Mouse (Mus musculus) heart, adult 2 months (tissue): ENCODE results near the gene Adgrg5. TPM values are rescaled to one million over a fixed set of nuclear protein-coding genes. Genes with fewer than 3 reads are reported as not detected.

Experiments used
- DNase-seq, 2 experiments: peaks; one replicate each; pipeline ENCODE4 v3.0.0; 2021
- H3K27ac ChIP-seq: fragments of 200-600 bp; 2 replicates; pipeline ENCODE4 v1.8.1; 2022
- H3K27me3 ChIP-seq: fragments of 200-500 bp; 2 replicates; pipeline ENCODE4 v1.6.1; 2012; ENCODE audit warnings: mild to moderate bottlenecking, low read length, inconsistent platforms, mixed read lengths; ENCODE audit not compliant: control insufficient read depth, insufficient read depth
- H3K36me3 ChIP-seq: fragments of 200-500 bp; 2 replicates; pipeline ENCODE4 v1.6.1; 2012; ENCODE audit warnings: low read length, inconsistent platforms; ENCODE audit not compliant: control insufficient read depth, insufficient read depth
- H3K4me1 ChIP-seq: fragments of 200-500 bp; 2 replicates; pipeline ENCODE4 v1.6.1; 2011; ENCODE audit warnings: low read length; ENCODE audit not compliant: control insufficient read depth, insufficient read depth
- H3K4me3 ChIP-seq: fragments of 200-600 bp; 2 replicates; pipeline ENCODE4 v1.8.1; 2022
- H3K79me2 ChIP-seq: fragments of 200-500 bp; replicated peaks from 2 replicates; pipeline ENCODE4 v1.6.1; 2012; ENCODE audit warnings: mild to moderate bottlenecking, inconsistent platforms, low read length, moderate library complexity, mixed read lengths; ENCODE audit not compliant: control insufficient read depth, insufficient read depth
- H3K9ac ChIP-seq: fragments of 200-500 bp; 2 replicates; pipeline ENCODE4 v1.6.1; 2012; ENCODE audit warnings: low read depth, mild to moderate bottlenecking, control low read depth, inconsistent platforms, low read length, mixed read lengths
- CTCF ChIP-seq: fragments of 200-600 bp; IDR thresholded peaks from 2 replicates; pipeline ENCODE4 v1.8.1; 2022; ENCODE audit warnings: antibody characterized with exemption, mild to moderate bottlenecking, moderate library complexity
- EP300 ChIP-seq: fragments of 200-500 bp; IDR thresholded peaks from 2 replicates; pipeline ENCODE4 v1.6.1; 2011; ENCODE audit warnings: low read depth, low read length, control low read depth; ENCODE audit not compliant: insufficient read depth
- POLR2A ChIP-seq: fragments of 200-500 bp; IDR thresholded peaks from 2 replicates; pipeline ENCODE4 v1.6.1; 2011; ENCODE audit warnings: mild to moderate bottlenecking, low read depth, low read length, control low read depth; ENCODE audit not compliant: insufficient read depth
- WGBS: fragments of 180-500 bp; shearing (Covaris S2); methylation state at CpG from one replicate; pipeline ENCODE4 v1.1.7; 2018; 5-methylcytosine and 5-hydroxymethylcytosine counted together
- intact Hi-C: fragments of 180-260 bp; cut with DNase I; formaldehyde crosslinking; loops from one replicate; pipeline ENCODE4 v1.15.1; 2025
- polyA plus RNA-seq: library from polyadenylated mRNA; depleted of rRNA; stranded (reverse); fragments of >200 nt; gene quantifications from 2 replicates; pipeline ENCODE4 v1.2.3, GENCODE M21; 2012
- total RNA-seq, 2 experiments: library from RNA; stranded (reverse); gene quantifications; 2 replicates each; pipeline ENCODE4 v1.2.3; 2021

Gene Adgrg5
- total and polyA plus RNA-seq, 3 experiments = 0.08 to 0.62 (median 0.27) TPM

DNA sequence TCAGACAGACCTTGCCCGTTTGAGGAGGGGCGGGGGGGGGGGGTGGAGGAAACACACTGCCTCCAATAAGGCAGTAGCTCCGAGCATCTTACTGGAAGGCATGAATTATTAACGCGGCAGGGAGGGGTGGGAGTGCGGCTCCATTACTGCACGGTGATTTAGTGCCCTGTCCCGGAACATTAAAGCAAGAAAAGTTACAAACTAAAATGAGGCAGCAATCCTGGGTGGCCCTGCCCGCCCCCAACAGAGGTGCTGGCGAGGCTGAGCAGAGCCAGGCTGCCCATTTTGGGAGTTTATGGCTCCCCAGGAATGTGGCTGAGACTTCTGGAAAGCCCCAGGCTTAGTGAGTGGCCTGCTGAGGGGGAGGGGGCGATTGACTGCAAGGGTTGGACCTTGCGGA, 19.8 kb upstream of the Adgrg5 start:
- H3K27ac ChIP-seq = no peak overlapping the region
- H3K4me1 ChIP-seq = peaks cover 26% of the 10 kb centered on the region
- no peaks in the 10 kb centered on the region for H3K79me2 ChIP-seq
- no peak overlapping the region for H3K9ac ChIP-seq
- intact Hi-C loops = no loop called here
- H3K27me3 ChIP-seq = no peaks in the 10 kb centered on the region
- WGBS = 85% methylated on average over 12 of the region's 12 CpGs
- peaks cover 2% of the 10 kb centered on the region for H3K36me3 ChIP-seq
- DNase-seq = no peak
- no peak for TF ChIP-seq POLR2A
- TF ChIP-seq CTCF = no peak
- TF ChIP-seq EP300 = no peak
- H3K4me3 ChIP-seq = no peak overlapping the region

DNA sequence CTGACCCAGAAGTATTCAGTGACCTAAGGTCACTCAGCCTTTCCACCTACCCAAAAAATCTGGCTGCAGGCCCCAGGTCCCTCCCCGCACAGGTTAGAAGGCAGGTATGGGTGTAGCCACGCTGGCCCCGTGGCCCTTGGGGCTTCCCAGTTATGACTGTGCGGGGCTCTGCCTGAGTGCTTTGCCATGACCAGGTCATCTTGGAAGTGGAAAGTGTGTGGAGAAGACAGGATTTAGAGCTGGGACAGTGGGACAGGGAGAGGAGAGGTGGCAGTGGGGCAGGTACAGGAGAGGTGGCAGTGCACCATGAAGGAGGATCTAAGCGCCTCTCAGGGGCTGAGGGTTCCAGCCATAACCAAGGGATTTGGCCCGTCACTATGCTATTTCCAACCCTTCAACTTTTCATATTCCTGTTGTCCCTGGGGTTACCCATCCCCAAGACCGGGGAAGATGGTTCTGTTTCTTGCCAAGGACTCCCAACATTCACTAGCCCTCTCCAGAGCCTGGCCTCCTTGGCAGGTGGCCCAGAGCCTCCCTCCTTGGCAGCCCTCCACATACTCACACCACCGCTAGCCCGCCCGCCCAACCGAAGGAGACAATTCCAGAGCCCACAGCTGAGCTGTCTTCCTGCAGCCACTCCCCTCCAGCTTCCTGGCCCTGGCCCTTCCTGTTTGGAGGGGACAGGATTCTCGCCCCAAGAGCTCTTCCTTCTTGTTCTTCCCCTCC, 18.9 kb upstream of the Adgrg5 start:
- intact Hi-C loops = loop anchor here (5.0 kb wide), 1 partner anchor 197 kb away; no protein-coding TSS in a partner anchor
- peak; percentile 91 to 93 for DNase-seq
- Histone ChIP-seq H3K79me2 (no peaks in the 10 kb centered on the region), H3K36me3 (peaks cover 2% of the 10 kb centered on the region), H3K4me3 (no peak overlapping the region), H3K4me1 (peaks cover 26% of the 10 kb centered on the region), H3K9ac (no peak overlapping the region), H3K27me3 (no peaks in the 10 kb centered on the region), H3K27ac (peak overlapping the region; percentile 79)
- 41% methylated on average over 12 of the region's 12 CpGs for WGBS
- TF ChIP-seq CTCF (no peak), POLR2A (no peak; the same call in 1 of the 2 replicates), EP300 (peak; percentile 83)

DNA sequence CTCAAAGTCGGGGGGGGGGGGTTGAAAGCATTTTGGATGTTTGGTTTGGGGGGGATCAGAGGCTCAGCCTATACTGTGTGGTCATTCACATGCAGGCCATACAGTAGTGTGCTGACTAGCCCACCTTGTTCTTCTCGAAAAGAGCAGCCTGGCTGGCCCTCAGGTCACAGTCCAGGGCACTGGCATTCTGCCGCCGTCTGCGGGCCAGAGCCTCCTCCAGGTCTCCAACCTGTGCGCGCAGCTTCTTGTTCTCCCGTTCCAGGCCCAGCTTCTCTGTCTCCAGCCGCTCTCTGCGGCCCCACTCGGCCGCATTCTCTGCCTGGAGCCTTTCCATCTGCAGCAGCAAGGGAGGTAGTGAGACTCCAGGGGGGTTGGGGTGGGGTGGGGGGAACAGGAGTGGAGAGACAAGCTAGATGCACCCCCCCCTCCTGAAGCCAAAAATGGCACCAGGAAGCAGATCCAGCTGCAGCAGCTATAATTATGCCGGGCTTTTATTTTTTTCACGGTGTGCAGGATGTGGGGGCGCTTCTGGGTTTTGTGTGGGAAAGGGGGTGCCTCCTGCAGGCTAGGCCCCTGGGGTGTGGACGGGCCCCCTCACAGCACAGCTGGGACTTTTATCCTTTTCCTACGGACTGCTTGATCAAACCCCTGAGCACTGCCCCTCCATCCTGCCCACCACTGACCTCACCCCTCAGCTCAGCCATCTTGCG, 15.7 kb upstream of the Adgrg5 start:
- intact Hi-C loops = loop anchor here (1.0 to 5.0 kb wide), 4 partner anchors 32 to 200 kb away; no protein-coding TSS in a partner anchor
- peaks cover 17% of the 10 kb centered on the region for H3K4me1 ChIP-seq
- WGBS = 54% methylated on average over 18 of the region's 18 CpGs
- no peaks in the 10 kb centered on the region for H3K27me3 ChIP-seq
- peak; percentile 48 to 59 for DNase-seq
- peak; percentile 31 for TF ChIP-seq CTCF
- TF ChIP-seq EP300 = no peak
- no peak for TF ChIP-seq POLR2A
- peak overlapping the region; percentile 78 for H3K27ac ChIP-seq
- peak overlapping the region; percentile 56 for H3K9ac ChIP-seq
- H3K4me3 ChIP-seq = no peak overlapping the region; the same call in 1 of the 2 replicates
- H3K36me3 ChIP-seq = peaks cover 2% of the 10 kb centered on the region; the same call in 1 of the 2 replicates
- H3K79me2 ChIP-seq = no peaks in the 10 kb centered on the region

DNA sequence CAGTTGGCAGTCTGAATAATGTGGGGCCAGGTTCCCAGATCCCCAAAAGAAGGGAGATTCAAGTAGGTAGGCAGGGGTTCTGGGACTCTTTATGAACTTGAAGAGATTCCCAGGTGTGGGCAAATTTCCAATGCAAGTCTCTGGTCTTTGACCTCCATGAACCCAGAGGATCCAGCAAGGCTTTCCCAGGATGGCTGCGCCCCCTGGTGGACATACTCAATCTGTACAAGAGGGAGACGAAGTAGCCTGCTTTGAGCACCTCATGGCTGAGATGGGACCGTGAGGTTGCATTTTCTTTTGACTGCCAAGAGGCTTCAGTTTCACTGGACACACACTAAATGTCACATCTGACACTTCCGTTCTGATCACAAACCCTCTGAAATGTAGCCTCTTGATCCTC, 14.6 kb upstream of the Adgrg5 start:
- Histone ChIP-seq H3K27me3 (no peaks in the 10 kb centered on the region), H3K79me2 (no peaks in the 10 kb centered on the region), H3K4me3 (peak overlapping the region; percentile 11; the same call in 1 of the 2 replicates), H3K36me3 (peaks cover 2% of the 10 kb centered on the region; the same call in 1 of the 2 replicates), H3K9ac (no peak overlapping the region), H3K27ac (peak overlapping the region; percentile 78), H3K4me1 (peaks cover 17% of the 10 kb centered on the region)
- peak; percentile 83 to 87 for DNase-seq
- TF ChIP-seq EP300 (peak; percentile 97), POLR2A (no peak), CTCF (no peak; the same call in 1 of the 2 replicates)
- WGBS = 3% methylated on average over 4 of the region's 4 CpGs
- intact Hi-C loops = loop anchor here (1.0 to 5.0 kb wide), 4 partner anchors 34 to 202 kb away; no protein-coding TSS in a partner anchor

DNA sequence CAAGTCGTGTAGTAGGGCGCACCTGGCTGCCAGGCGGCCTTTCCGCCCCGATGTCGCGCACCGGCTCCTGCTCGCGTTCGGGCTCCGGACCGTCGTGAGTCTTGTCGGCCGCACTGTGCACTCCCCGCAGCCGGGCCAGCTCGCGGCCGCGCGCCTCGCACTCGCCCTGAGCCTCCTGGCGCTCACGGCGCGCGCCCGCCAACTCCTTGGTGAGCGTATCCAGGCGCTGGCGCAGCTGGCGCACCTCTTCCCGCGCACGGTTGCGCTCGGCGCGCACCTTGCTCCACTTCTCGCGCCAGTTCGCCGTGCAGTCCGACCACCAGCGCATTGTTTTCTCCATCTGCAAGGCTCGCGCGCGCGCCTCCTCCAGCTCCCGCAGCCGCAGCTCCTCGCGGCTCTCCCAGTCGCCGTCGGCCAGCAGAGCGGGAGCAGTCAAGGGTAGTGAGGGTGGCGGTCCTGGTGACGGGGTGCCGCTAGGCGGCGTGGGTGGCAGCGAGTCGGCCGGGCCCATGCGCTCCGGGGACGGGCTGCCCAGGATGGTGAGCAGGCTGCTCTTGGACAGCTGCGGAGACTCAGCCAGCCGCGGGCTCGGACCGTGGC, 10.3 kb upstream of the Adgrg5 start:
- Histone ChIP-seq H3K9ac (0 out of 2 replicates have a peak overlapping the region, but pooled peaks have one; percentile 4), H3K27me3 (no peaks in the 10 kb centered on the region), H3K79me2 (no peaks in the 10 kb centered on the region), H3K27ac (no peak overlapping the region), H3K36me3 (no peaks in the 10 kb centered on the region), H3K4me1 (peaks cover 10% of the 10 kb centered on the region), H3K4me3 (0 out of 2 replicates have a peak overlapping the region, but pooled peaks have one; percentile 23)
- TF ChIP-seq EP300 (no peak), POLR2A (no peak), CTCF (peak; percentile 69)
- peak; percentile 56 to 57 for DNase-seq
- intact Hi-C loops = no loop called here
- 52% methylated on average over 76 of the region's 77 CpGs for WGBS
